Mouse (Mus musculus) C2C12 (cell line): ENCODE measurements at regions not wholly inside any gene's neighbourhood (a gene's known extent, or its start where the extent isn't known, plus 50 kb on each side); places are given as distances from the start of the nearest gene placed in this dataset.

Experiments
- CEBPB ChIP-seq: IDR thresholded peaks from one replicate; pipeline ENCODE4 v1.6.1; 2011; ENCODE audit warnings: low read depth, mild to moderate bottlenecking, control low read depth, moderate library complexity
- CTCF ChIP-seq: IDR thresholded peaks from one replicate; pipeline ENCODE4 v1.5.1; 2011; ENCODE audit not compliant: control insufficient read depth, insufficient read depth, insufficient read length
- MAX ChIP-seq: IDR thresholded peaks from one replicate; pipeline ENCODE4 v1.6.1; 2011; ENCODE audit warnings: mild to moderate bottlenecking, control low read depth
- MYOD1 ChIP-seq: IDR thresholded peaks from one replicate; pipeline ENCODE4 v1.6.1; 2011; ENCODE audit warnings: low read depth; ENCODE audit not compliant: control insufficient read depth, insufficient read length
- MYOG ChIP-seq: IDR thresholded peaks from one replicate; pipeline ENCODE4 v1.6.1; 2011; ENCODE audit not compliant: control insufficient read depth, insufficient read length; ENCODE audit errors: extremely low read depth
- USF1 ChIP-seq: IDR thresholded peaks from one replicate; pipeline ENCODE4 v1.6.1; 2011; ENCODE audit warnings: low read depth, mild to moderate bottlenecking, control low read depth, moderate library complexity

- TF ChIP-seq USF1 (no peak), CTCF (no peak), CEBPB (no peak), MYOG (no peak), MAX (no peak), MYOD1 (no peak)
Observed at GRCm38 (mm10) chr4:84018774-84019173, 493.4 kb downstream of the Ccdc171 start.
